Mouse (Mus musculus): Measurements from ENCODE around the gene Gm15319. TPM values are rescaled to one million over a fixed set of nuclear protein-coding genes. Genes with fewer than 3 reads are reported as not detected.
"Not testable (repeated sequence)": the region's sequence is repeated elsewhere in the genome, so short reads cannot be mapped to it uniquely, and the experiment has no call there.

The Gm15319 gene
- not detected in 2 replicates for polyA plus RNA-seq (2015; fragmentation: Nextera tagmentation; extraction: Ambion mirVana)

DNA sequence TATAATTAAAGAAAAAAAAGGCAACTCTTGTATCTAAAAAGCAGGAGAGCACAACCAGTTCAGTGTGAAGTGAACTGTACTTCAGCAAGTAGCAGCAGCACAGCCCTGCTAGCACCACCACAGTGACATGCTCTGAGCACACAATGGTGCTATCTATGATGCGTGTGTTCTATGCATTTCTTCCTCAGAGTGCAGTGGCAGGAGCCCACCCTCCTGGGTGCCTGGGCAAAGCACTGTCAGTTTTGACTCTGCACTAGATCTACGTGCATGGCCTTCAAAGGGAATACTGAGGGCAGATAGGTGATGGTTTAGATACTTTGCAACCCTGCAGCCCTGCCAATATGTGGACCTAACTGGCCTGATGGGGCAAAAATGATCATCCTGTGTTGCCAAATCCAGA lies at the start of gene Gm15319:
Gene Gm15319 (minus strand): TSS at position 101 of the 400 bp plus-strand sequence.
- ATAC-seq (ENCODE audit: insufficient number of reproducible peaks, insufficient read depth, low FRiP score, low TSS enrichment, low read depth); H3K4me1 ChIP-seq; H3K4me3 ChIP-seq; H3K9me3 ChIP-seq; H3K27ac ChIP-seq; H3K27me3 ChIP-seq; H3K4me2 ChIP-seq; H3K36me3 ChIP-seq; H3K9ac ChIP-seq: not testable (repeated sequence)
- WGBS, result no CpG with 5 or more reads among the region's 2 CpGs

GRCm38 (mm10) chr8:20410355-20410754 lies 47.3 kb upstream of the Gm15319 start:
- not testable (repeated sequence) for ATAC-seq (ENCODE audit: insufficient number of reproducible peaks, insufficient read depth, low FRiP score, low TSS enrichment, low read depth); H3K4me3 ChIP-seq; H3K9me3 ChIP-seq; H3K27ac ChIP-seq; H3K4me2 ChIP-seq; H3K4me1 ChIP-seq; H3K9ac ChIP-seq; H3K36me3 ChIP-seq; H3K27me3 ChIP-seq
- WGBS, result 75% methylated on average over 1 of the region's 3 CpGs

DNA sequence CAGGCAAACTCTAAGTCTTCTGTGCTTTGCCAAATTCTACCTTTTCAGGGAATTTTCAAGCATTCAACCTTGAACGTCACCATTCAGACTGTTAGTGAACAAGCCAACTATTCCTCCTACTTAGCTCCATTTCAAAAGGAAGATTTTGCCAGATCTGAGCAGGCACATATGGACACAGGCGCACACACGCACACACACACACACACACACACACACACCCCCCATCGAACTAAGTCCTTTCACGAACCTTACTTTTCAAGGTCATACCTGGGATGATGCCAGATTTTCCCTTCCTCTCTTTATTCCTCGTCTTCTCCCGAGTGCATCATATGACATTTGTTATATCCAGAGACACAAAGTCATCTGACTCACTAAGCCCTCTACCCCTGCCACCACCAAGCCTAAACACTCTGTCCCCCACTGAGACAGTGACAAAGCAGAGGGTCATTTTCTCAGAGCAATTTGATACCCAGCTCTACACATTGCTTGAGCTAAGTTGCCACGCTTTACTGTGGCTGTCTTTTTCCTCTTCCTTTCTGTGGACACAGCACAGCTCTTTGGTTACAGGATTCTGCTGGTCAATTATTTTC lies 45.5 kb upstream of the Gm15319 start:
- H3K9ac ChIP-seq; H3K36me3 ChIP-seq; H3K9me3 ChIP-seq; H3K4me3 ChIP-seq; H3K4me1 ChIP-seq; ATAC-seq (ENCODE audit: insufficient number of reproducible peaks, insufficient read depth, low FRiP score, low TSS enrichment, low read depth); H3K27ac ChIP-seq; H3K27me3 ChIP-seq; H3K4me2 ChIP-seq: not testable (repeated sequence)
- whole genome bisulfite sequencing, result 92% methylated on average over 8 of the region's 8 CpGs

GRCm38 (mm10) chr8:20389363-20389739 lies 26.3 kb upstream of the Gm15319 start:
- H3K36me3 ChIP-seq; H3K27ac ChIP-seq; H3K9me3 ChIP-seq; H3K4me3 ChIP-seq; H3K4me2 ChIP-seq; ATAC-seq (ENCODE audit: insufficient number of reproducible peaks, insufficient read depth, low FRiP score, low TSS enrichment, low read depth); H3K27me3 ChIP-seq; H3K4me1 ChIP-seq; H3K9ac ChIP-seq: not testable (repeated sequence)
- WGBS, result 27% methylated on average over 6 of the region's 7 CpGs

- H3K27ac ChIP-seq, H3K36me3 ChIP-seq, H3K9me3 ChIP-seq, H3K4me2 ChIP-seq, H3K4me3 ChIP-seq, H3K9ac ChIP-seq, H3K4me1 ChIP-seq, H3K27me3 ChIP-seq: not testable (repeated sequence)
- WGBS, result 13% methylated on average over 2 of the region's 7 CpGs
- peak; percentile 56; the same call in 1 of the 2 replicates for ATAC-seq (ENCODE audit: insufficient number of reproducible peaks, insufficient read depth, low FRiP score, low TSS enrichment, low read depth)
Observed at GRCm38 (mm10) chr8:20388706-20389362, 25.8 kb upstream of the Gm15319 start.

DNA sequence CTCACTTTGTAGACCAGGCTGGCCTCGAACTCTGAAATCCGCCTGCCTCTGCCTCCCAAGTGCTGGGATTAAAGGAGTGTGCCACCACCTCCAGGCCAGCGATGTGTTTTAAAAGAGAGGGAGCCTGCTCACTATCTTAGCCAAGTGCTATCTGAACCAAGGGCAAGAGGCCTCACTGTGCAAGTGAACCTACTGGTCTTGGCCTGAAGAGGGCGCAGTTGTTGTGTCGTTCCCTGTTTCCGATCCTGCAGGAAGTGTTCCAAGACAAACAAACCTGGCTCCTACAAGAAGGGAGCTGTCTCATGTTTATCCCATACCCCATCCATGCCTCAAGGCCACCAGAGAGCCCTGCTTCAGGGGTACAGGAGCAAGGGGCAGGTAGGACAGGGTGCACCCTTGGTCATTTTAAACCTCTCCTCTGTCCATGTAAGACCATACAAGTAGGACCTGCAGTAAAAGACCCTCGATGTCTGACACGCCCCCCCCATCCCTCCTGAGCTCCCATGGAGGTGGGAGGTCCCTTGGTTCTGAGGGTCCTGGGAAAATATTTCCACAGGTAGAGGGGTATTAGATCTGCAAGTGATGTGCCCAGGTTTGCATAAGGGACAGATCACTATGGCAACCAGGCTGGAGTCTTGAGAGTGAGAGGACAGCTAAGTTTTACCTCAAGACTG lies 24.2 kb upstream of the Gm15319 start:
- not testable (repeated sequence) for H3K27me3 ChIP-seq; ATAC-seq (ENCODE audit: insufficient number of reproducible peaks, insufficient read depth, low FRiP score, low TSS enrichment, low read depth)
- 82% methylated on average over 2 of the region's 8 CpGs for WGBS

DNA sequence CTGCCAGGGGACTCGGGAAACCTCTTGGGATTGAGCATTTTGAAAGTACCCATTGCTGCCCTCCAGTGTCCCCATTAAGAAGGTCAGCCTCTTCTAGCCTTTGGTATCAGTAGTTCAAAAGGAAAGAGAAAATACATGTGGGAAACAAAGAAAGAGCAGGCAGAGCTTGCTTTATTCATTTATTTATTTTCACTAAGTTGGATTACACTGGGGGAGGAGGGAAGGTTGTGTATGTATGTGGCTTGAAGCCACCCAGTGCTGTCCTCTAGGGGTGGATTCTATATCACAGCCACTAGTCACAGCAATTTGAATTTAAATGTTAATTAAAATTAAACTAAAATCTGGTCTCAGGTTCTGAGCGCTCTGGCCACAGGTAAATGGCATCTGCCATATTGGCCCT lies 22.0 kb upstream of the Gm15319 start:
- ATAC-seq (ENCODE audit: insufficient number of reproducible peaks, insufficient read depth, low FRiP score, low TSS enrichment, low read depth); H3K9me3 ChIP-seq; H3K27ac ChIP-seq; H3K27me3 ChIP-seq; H3K36me3 ChIP-seq; H3K4me2 ChIP-seq; H3K4me3 ChIP-seq; H3K9ac ChIP-seq; H3K4me1 ChIP-seq: not testable (repeated sequence)
- WGBS, result 46% methylated on average over 1 of the region's 2 CpGs

More for the DNA sequence above, 24.2 kb upstream of the Gm15319 start:
- H3K4me2 ChIP-seq, H3K4me1 ChIP-seq, H3K4me3 ChIP-seq, H3K36me3 ChIP-seq, H3K9ac ChIP-seq, H3K9me3 ChIP-seq, H3K27ac ChIP-seq: not testable (repeated sequence)

DNA sequence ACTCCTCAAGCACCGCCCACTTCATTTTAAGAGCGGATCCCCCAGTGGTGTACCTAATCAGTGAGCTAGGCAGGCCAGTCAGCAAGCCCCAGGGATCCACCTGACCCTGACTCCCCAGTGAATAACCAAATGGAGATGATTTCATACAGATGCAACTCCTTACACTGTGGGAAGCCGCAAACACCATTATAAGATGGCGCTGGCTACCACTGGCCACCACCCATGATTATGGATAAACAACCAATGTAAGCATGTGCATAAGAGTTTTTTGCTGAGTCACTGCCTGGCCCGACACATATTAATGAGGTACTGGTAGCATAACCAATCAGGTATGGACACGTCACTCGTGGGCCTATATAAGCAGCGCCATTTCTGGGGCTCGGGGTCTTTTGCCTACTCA lies 21.1 kb upstream of the Gm15319 start:
- not testable (repeated sequence) for H3K4me1 ChIP-seq; H3K4me3 ChIP-seq; ATAC-seq (ENCODE audit: insufficient number of reproducible peaks, insufficient read depth, low FRiP score, low TSS enrichment, low read depth); H3K36me3 ChIP-seq; H3K9me3 ChIP-seq; H3K4me2 ChIP-seq; H3K27me3 ChIP-seq; H3K27ac ChIP-seq; H3K9ac ChIP-seq
- WGBS, result 92% methylated on average over 9 of the region's 9 CpGs

DNA sequence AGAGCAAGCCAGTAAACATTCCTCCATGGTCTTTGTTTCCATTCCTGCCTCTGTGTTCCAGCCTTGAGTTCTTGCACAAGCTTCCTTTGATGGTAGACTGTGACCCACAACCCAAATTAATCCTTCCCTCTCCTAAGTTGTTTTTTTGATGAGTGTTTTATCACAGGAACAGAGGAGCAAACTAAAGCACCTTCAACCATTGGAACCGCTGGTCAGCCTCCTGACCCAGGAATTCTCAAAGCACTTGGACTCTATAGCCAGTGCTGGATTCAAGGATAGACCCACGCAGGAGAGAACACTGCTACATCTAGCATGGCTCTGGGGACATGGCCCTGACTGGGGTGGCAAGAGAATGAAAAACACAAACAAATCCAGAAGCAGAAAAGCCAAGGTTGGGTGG lies 19.1 kb upstream of the Gm15319 start:
- 76% methylated on average over 2 of the region's 2 CpGs for WGBS
- H3K9ac ChIP-seq; H3K27ac ChIP-seq; H3K36me3 ChIP-seq; H3K9me3 ChIP-seq; ATAC-seq (ENCODE audit: insufficient number of reproducible peaks, insufficient read depth, low FRiP score, low TSS enrichment, low read depth); H3K4me1 ChIP-seq; H3K27me3 ChIP-seq; H3K4me3 ChIP-seq; H3K4me2 ChIP-seq: not testable (repeated sequence)

- ATAC-seq (ENCODE audit: insufficient number of reproducible peaks, insufficient read depth, low FRiP score, low TSS enrichment, low read depth); H3K27ac ChIP-seq; H3K27me3 ChIP-seq; H3K9me3 ChIP-seq; H3K4me1 ChIP-seq; H3K4me3 ChIP-seq; H3K9ac ChIP-seq; H3K36me3 ChIP-seq; H3K4me2 ChIP-seq: not testable (repeated sequence)
- WGBS, result 86% methylated on average over 2 of the region's 3 CpGs
Observed at GRCm38 (mm10) chr8:20381637-20382036, 18.6 kb upstream of the Gm15319 start.

DNA sequence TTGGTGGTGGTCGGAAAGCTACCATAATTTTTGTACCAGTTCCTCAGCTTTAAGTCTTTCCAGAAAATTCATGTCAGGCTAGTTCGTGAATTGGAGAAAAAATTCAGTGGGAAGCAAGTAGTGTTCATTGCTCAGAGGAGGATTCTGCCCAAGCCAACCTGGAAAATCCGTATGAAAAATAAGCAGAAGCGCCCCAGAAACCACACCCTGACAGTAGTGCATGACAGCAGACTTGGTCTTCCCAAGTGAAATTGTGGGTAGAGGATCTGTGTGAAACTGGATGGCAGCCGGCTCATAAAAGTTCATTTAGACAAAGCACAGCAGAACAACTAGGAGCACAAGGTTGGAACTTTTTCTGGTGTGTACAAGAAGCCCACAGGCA lies 18.2 kb upstream of the Gm15319 start:
- 86% methylated on average over 1 of the region's 5 CpGs for WGBS
- H3K27me3 ChIP-seq; ATAC-seq (ENCODE audit: insufficient number of reproducible peaks, insufficient read depth, low FRiP score, low TSS enrichment, low read depth); H3K9ac ChIP-seq; H3K36me3 ChIP-seq; H3K4me2 ChIP-seq; H3K9me3 ChIP-seq; H3K4me3 ChIP-seq; H3K4me1 ChIP-seq; H3K27ac ChIP-seq: not testable (repeated sequence)

- not testable (repeated sequence) for H3K9me3 ChIP-seq
- WGBS, result 77% methylated on average over 7 of the region's 7 CpGs
- peak; percentile 89 for ATAC-seq (ENCODE audit: insufficient number of reproducible peaks, insufficient read depth, low FRiP score, low TSS enrichment, low read depth)
Observed at GRCm38 (mm10) chr8:20380590-20381238, 17.7 kb upstream of the Gm15319 start.

More at GRCm38 (mm10) chr8:20380590-20381238, 17.7 kb upstream of the Gm15319 start:
- not testable (repeated sequence) for H3K9ac ChIP-seq, H3K36me3 ChIP-seq, H3K27me3 ChIP-seq, H3K4me1 ChIP-seq, H3K4me2 ChIP-seq, H3K4me3 ChIP-seq, H3K27ac ChIP-seq
